Mouse (Mus musculus) midbrain, embryonic 13.5 days (tissue): ENCODE data around the gene Slc35f3. TPM values are rescaled to one million over a fixed set of nuclear protein-coding genes. Genes with fewer than 3 reads are reported as not detected.
A peak's percentile ranks its signal among the peaks of the same experiment; 100 is the strongest.

Source experiments
- ATAC-seq: fragments of 200-750 bp; cut with Nextera tagmentation; 2 replicates; pipeline ENCODE4 v1.8.0; 2017; ENCODE audit warnings: mild to moderate bottlenecking, moderate TSS enrichment, moderate library complexity
- H3K27ac ChIP-seq: fragments of 300-500 bp; sonication (generic); 2 replicates; pipeline ENCODE4 v1.5.1; 2015; ENCODE audit warnings: inconsistent platforms, mild to moderate bottlenecking, moderate library complexity
- H3K27me3 ChIP-seq: fragments of 300-500 bp; sonication (generic); 2 replicates; pipeline ENCODE4 v1.6.1; 2015; ENCODE audit warnings: mild to moderate bottlenecking, inconsistent platforms
- H3K36me3 ChIP-seq: fragments of 300-500 bp; sonication (generic); 2 replicates; pipeline ENCODE4 v1.6.1; 2015; ENCODE audit warnings: mild to moderate bottlenecking, inconsistent platforms
- H3K4me1 ChIP-seq: fragments of 300-500 bp; sonication (generic); replicated peaks from 2 replicates; pipeline ENCODE4 v1.6.1; 2015; ENCODE audit warnings: inconsistent platforms
- H3K4me2 ChIP-seq: fragments of 300-500 bp; sonication (generic); replicated peaks from 2 replicates; pipeline ENCODE4 v1.6.1; 2015; ENCODE audit warnings: moderate library complexity, mild to moderate bottlenecking, inconsistent platforms
- H3K4me3 ChIP-seq: fragments of 300-500 bp; sonication (generic); replicated peaks from 2 replicates; pipeline ENCODE4 v1.5.1; 2015; ENCODE audit warnings: mild to moderate bottlenecking, inconsistent platforms
- H3K9ac ChIP-seq: fragments of 300-500 bp; sonication (generic); replicated peaks from 2 replicates; pipeline ENCODE4 v1.6.1; 2015; ENCODE audit warnings: mild to moderate bottlenecking, inconsistent platforms
- H3K9me3 ChIP-seq: fragments of 300-500 bp; sonication (generic); 2 replicates; pipeline ENCODE4 v1.6.1; 2016; ENCODE audit warnings: mild to moderate bottlenecking, inconsistent platforms
- WGBS: fragments of 180-500 bp; shearing (Covaris S2); methylation state at CpG from one replicate; pipeline ENCODE4 v1.1.7; 2015; 5-methylcytosine and 5-hydroxymethylcytosine counted together
- polyA plus RNA-seq: library from polyadenylated mRNA; unstranded; fragments of >200 nt; fragmentation: Nextera tagmentation; extraction: Ambion mirVana; gene quantifications from 2 replicates; pipeline ENCODE4 v1.2.1, GENCODE M21; 2015

Slc35f3 gene
- polyA plus RNA-seq = 0.54 and 0.75 TPM in 2 replicates

DNA sequence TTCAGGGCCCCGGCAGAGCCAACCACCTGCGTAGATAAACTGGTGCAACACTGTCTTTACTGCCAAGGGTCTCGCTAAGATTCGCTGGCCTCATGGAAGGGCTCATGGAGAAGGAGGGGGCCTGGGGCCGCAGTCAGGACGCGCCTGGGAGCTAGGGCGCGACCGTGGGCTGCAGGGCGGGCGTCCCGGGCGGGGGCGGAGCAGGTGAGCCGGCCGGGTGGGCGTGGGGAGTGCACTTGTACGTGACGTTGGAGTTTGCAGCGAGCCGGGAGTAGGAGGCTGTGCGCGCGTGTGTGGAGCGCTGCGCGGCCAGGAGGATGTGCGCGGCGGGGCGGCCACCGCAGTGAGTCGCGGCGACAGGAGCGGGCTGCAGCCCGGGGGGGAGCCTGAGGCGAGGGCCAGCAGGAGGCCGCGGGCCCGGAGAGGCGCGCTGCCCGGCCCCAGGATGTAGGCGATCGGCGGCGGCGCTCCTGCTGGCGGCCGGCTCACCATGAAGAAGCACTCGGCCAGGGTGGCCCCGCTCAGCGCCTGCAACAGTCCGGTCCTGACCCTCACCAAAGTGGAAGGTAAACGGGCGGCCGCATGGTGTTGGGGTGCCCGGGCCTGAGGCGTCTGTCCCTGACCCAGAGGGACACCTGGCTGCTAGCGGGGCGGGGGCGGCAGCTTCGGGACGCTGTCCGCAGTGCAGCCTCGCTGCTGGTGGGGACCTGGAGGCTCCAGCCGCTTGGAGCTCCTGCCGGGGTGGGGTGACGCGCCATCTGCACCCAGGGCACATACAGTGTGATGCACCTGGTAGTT is at the start of gene Slc35f3:
Gene Slc35f3 (plus strand): TSS at position 263 of the 798 bp plus-strand sequence.
- H3K9ac ChIP-seq = peak within 1 kb of the TSS; percentile 72
- peaks cover 10% of the 10 kb centered on the region for H3K4me1 ChIP-seq
- no peak within 1 kb of the TSS for H3K27ac ChIP-seq
- no peaks in the 10 kb centered on the region for H3K9me3 ChIP-seq
- peak; percentile 87 for ATAC-seq
- no peaks in the 10 kb centered on the region for H3K36me3 ChIP-seq
- peaks cover 32% of the 10 kb centered on the region for H3K27me3 ChIP-seq
- peak within 1 kb of the TSS; percentile 92 for H3K4me2 ChIP-seq
- peak within 1 kb of the TSS; percentile 54 for H3K4me3 ChIP-seq
- WGBS = under 1% methylated on average over 69 of the region's 72 CpGs

DNA sequence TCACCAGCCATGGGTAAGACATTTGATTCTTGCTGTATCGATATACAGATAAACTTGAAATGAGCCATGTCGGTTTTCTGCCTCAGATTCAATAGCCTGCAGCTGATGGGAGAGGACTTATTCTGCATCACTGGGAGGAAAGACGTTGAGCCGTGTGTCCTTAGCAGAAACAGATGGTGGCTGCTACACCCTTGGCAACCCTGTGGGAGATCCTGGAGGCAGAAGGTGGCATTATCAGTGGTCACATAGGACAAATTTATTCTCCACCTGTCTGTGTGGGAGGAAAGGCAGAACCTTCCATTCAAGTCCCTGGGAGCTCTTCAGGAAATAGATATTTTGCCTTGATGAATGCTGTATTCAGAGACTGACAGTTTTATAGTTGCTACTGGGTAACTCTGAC is 47.9 kb upstream of the Slc35f3 start:
- ATAC-seq = no peak
- Histone ChIP-seq H3K9ac (no peak overlapping the region), H3K36me3 (no peaks in the 10 kb centered on the region), H3K4me3 (no peak overlapping the region), H3K27ac (no peak overlapping the region), H3K27me3 (peaks cover 62% of the 10 kb centered on the region), H3K9me3 (no peaks in the 10 kb centered on the region), H3K4me2 (no peak overlapping the region), H3K4me1 (no peaks in the 10 kb centered on the region)
- WGBS = 86% methylated on average over 4 of the region's 4 CpGs

GRCm38 (mm10) chr8:126256585-126257391 is 41.6 kb upstream of the Slc35f3 start:
- Histone ChIP-seq H3K27ac (no peak overlapping the region), H3K9ac (no peak overlapping the region)

DNA sequence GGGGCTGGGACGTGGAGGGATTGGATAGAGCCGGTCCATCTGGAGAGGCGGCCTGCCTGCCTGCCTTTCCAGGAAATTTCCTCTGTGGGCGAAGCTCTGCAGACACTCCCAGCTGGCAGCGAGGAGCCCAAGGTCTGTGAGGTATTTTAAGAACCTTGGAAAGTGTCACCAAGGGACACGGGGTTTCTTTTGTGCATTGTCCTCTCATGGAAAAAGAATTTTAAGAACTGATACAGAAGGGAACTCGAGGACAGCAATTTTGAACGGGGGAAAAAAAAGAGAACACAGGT is 41.0 kb upstream of the Slc35f3 start:
- H3K27me3 ChIP-seq = peaks cover 74% of the 10 kb centered on the region
- no peak overlapping the region for H3K4me2 ChIP-seq
- no peak overlapping the region for H3K4me3 ChIP-seq
- no peak overlapping the region for H3K27ac ChIP-seq
- WGBS = 18% methylated on average over 8 of the region's 8 CpGs
- no peak for ATAC-seq
- no peaks in the 10 kb centered on the region for H3K36me3 ChIP-seq
- no peak overlapping the region for H3K9ac ChIP-seq
- H3K4me1 ChIP-seq = peaks cover 24% of the 10 kb centered on the region
- H3K9me3 ChIP-seq = no peaks in the 10 kb centered on the region

More at GRCm38 (mm10) chr8:126256585-126257391, 41.6 kb upstream of the Slc35f3 start:
- Histone ChIP-seq H3K4me1 (peaks cover 24% of the 10 kb centered on the region), H3K36me3 (no peaks in the 10 kb centered on the region), H3K4me3 (no peak overlapping the region), H3K4me2 (no peak overlapping the region), H3K9me3 (no peaks in the 10 kb centered on the region), H3K27me3 (peaks cover 74% of the 10 kb centered on the region)
- WGBS = 5% methylated on average over 9 of the region's 9 CpGs
- ATAC-seq = peak; percentile 82

DNA sequence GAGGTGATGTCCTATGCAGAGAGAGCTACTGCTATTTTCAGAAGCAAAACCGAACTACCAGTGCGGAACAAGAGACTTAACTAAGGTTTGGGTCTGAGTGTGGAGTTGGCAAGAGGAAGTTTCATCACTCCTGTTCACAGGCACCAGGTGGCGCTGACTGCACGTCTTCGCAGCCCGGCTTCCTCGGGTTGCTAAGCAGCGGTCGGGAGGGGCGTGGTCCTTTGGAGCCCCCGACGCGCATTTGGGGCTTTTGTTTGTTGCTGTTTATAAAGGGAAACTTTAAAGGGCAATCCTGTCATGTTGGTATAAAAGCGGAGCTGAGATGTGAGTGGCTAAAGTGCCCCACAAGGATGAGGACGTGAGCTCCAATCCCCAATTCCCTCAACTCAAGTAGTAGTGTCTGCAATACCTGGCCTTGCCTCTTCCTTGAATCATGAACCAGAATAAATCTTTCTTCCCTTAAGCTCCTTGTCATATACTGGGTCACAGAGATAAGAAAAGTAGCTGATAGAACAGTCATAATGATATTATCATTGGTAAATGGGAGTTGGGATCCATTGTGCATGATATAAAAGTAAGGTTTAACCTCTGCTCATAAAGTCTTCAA is 40.1 kb upstream of the Slc35f3 start:
- Histone ChIP-seq H3K36me3 (no peaks in the 10 kb centered on the region), H3K4me2 (peak overlapping the region; percentile 50), H3K27me3 (peaks cover 69% of the 10 kb centered on the region), H3K9me3 (no peaks in the 10 kb centered on the region), H3K4me1 (peaks cover 24% of the 10 kb centered on the region), H3K4me3 (peak overlapping the region; percentile 27), H3K27ac (no peak overlapping the region), H3K9ac (no peak overlapping the region)
- 4% methylated on average over 15 of the region's 15 CpGs for WGBS
- ATAC-seq = peak; percentile 31

DNA sequence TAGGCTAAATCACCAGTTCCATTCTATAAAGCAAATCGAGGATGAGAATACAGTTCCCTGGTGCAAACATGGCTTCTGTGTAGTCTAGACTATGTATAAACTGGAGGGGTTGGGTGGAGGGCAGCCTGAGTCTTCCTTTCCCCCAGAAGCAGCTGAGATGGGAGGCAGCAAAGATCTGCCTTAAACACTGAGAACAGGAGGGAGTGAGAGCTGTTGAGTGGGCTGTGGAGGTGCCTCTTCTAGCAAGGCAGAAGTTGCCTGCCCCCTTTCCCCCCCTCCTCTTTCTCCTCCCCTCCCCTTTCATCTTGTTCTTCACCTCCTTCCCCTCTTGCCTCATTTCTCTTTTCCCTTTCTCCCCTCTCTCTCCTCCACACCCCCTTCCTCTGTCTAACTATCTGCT is 33.2 kb upstream of the Slc35f3 start:
- Histone ChIP-seq H3K27ac (no peak overlapping the region), H3K27me3 (peaks cover 21% of the 10 kb centered on the region), H3K4me2 (no peak overlapping the region), H3K4me1 (no peaks in the 10 kb centered on the region), H3K9ac (no peak overlapping the region), H3K9me3 (no peaks in the 10 kb centered on the region), H3K36me3 (no peaks in the 10 kb centered on the region), H3K4me3 (no peak overlapping the region)
- ATAC-seq = no peak
- WGBS = 68% methylated on average over 1 of the region's 1 CpGs

DNA sequence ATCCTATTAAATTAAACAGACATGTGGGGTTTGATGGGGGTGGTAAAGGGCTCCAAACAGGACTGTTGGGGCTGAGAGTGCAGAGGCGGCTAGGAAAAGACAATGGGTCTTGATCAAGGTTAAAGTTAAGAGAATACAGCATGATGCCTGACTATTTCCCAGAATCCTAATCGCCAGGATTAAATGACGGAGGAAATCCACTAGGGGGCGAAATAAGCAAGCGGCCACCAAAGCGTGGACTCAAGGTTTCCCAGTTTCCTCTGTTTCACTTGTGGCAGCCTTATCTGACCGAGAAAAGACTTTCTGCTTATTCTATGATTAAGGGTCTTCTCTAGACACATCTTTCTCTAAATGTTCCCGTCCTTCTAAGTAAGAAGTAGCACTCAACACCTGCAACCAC is 31.2 kb upstream of the Slc35f3 start:
- no peak for ATAC-seq
- Histone ChIP-seq H3K4me3 (no peak overlapping the region), H3K36me3 (no peaks in the 10 kb centered on the region), H3K9me3 (no peaks in the 10 kb centered on the region), H3K27me3 (0 out of 2 replicates have a peak, but pooled peaks cover 5% of the 10 kb centered on the region), H3K9ac (no peak overlapping the region), H3K27ac (no peak overlapping the region), H3K4me1 (no peaks in the 10 kb centered on the region), H3K4me2 (no peak overlapping the region)
- 31% methylated on average over 8 of the region's 8 CpGs for WGBS

DNA sequence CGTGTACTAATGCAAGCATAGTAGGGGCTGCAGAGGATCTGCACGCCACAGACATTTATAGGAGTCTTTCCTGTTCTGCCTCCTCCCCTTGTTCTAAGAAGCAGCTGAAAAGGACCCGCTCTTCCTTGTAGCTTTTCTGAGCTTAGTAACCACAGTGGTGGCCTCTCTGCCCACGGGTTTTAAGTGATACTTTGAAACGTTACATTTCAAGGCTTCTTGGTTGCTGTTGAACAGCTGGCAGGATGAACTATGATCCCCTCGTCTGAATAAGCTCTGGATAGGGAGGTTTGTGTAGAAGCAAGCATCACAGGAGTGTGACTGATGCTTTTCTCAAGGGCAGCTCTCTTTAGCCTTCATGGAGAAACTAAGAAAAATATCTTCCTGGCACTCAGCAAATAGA is 28.6 kb upstream of the Slc35f3 start:
- no peak for ATAC-seq

DNA sequence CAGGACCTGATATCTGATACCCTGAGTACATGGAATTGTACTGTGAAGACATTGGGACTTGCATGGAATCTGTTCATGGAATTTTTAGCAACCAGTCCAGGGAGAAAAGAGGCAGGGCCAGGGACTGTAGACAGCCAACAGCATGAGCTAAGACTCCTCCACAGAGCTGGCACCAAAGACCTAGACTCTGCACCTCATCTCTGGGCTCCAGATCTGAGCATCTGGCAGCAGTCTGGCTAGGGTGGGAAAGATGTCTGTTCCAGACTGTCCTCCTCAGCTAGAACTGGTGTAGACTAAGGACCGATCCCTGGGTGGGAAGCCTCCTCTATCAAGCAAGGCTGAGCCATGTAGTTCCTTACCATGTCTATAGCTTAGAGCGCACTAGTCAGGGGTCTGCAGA is 25.9 kb upstream of the Slc35f3 start:
- Histone ChIP-seq H3K4me3 (no peak overlapping the region), H3K27ac (no peak overlapping the region), H3K4me2 (no peak overlapping the region), H3K4me1 (no peaks in the 10 kb centered on the region), H3K9me3 (no peaks in the 10 kb centered on the region), H3K36me3 (no peaks in the 10 kb centered on the region), H3K9ac (no peak overlapping the region), H3K27me3 (no peaks in the 10 kb centered on the region)
- ATAC-seq = no peak
- WGBS = 98% methylated on average over 2 of the region's 2 CpGs

More for the DNA sequence above, 28.6 kb upstream of the Slc35f3 start:
- WGBS = 64% methylated on average over 6 of the region's 6 CpGs
- Histone ChIP-seq H3K9ac (no peak overlapping the region), H3K9me3 (no peaks in the 10 kb centered on the region), H3K4me3 (no peak overlapping the region), H3K4me2 (no peak overlapping the region), H3K36me3 (no peaks in the 10 kb centered on the region), H3K27me3 (no peaks in the 10 kb centered on the region), H3K4me1 (no peaks in the 10 kb centered on the region), H3K27ac (no peak overlapping the region)

DNA sequence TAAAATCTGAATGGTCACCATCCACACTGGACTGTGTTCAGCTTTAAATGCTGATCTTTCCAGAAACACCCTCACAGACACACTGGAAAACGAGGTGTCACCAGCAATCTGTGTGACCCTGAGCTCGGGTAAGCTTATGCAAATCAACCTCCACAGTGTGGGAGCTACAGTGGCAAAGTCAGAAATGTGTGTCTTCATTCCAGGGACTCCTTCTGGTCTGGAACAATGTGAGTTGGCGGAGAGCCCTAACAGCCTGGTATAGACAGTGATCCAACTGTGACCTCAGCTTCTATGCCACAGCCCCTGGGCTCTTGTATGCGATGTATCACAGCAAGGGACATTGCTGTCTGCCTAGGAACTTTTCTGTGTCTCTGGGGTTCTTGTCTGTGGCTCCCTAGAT is 25.3 kb upstream of the Slc35f3 start:
- ATAC-seq = no peak
- H3K9ac ChIP-seq = no peak overlapping the region
- H3K27me3 ChIP-seq = no peaks in the 10 kb centered on the region
- WGBS = 61% methylated on average over 4 of the region's 4 CpGs
- no peaks in the 10 kb centered on the region for H3K4me1 ChIP-seq
- no peak overlapping the region for H3K27ac ChIP-seq
- no peak overlapping the region for H3K4me2 ChIP-seq
- H3K4me3 ChIP-seq = no peak overlapping the region
- no peaks in the 10 kb centered on the region for H3K9me3 ChIP-seq
- H3K36me3 ChIP-seq = no peaks in the 10 kb centered on the region

- no peak overlapping the region for H3K9ac ChIP-seq
- H3K4me3 ChIP-seq = no peak overlapping the region
- 72% methylated on average over 4 of the region's 4 CpGs for WGBS
- no peak for ATAC-seq
- no peak overlapping the region for H3K4me2 ChIP-seq
- no peak overlapping the region for H3K27ac ChIP-seq
- no peaks in the 10 kb centered on the region for H3K27me3 ChIP-seq
- H3K4me1 ChIP-seq = no peaks in the 10 kb centered on the region
- no peaks in the 10 kb centered on the region for H3K36me3 ChIP-seq
- no peaks in the 10 kb centered on the region for H3K9me3 ChIP-seq
Measured at GRCm38 (mm10) chr8:126274866-126275360, 23.4 kb upstream of the Slc35f3 start.

DNA sequence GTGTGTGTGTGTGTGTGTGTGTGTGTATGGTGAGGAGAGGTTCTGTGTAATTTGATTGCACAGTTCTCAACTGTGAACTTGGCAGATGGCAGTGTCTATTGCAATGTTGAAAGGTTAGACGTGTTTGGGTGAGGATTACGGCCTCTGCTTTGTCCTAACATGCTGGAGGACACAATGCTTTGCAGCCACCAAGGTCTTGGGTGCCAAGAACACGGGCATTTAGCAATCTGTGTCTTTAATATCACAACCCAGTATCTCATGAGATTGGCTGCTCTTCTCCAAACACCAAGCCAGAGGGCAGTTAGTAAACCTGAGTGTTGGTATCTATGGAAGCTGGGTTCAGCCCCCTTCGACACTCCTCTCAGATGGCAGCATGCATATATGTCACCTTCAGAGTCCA is 22.5 kb upstream of the Slc35f3 start:
- Histone ChIP-seq H3K4me1 (no peaks in the 10 kb centered on the region), H3K27ac (no peak overlapping the region), H3K4me2 (no peak overlapping the region), H3K36me3 (no peaks in the 10 kb centered on the region), H3K9ac (no peak overlapping the region), H3K9me3 (no peaks in the 10 kb centered on the region), H3K4me3 (no peak overlapping the region), H3K27me3 (no peaks in the 10 kb centered on the region)
- ATAC-seq = no peak
- WGBS = 75% methylated on average over 4 of the region's 4 CpGs
